Mouse (Mus musculus) common myeloid progenitor, adult 5-6 weeks (primary cell): ENCODE results near the gene Rplp0. TPM values are rescaled to one million over a fixed set of nuclear protein-coding genes. Genes with fewer than 3 reads are reported as not detected.
A peak's percentile ranks its signal among the peaks of the same experiment; 100 is the strongest.
"Not testable (repeated sequence)": the region's sequence is repeated elsewhere in the genome, so short reads cannot be mapped to it uniquely, and the experiment has no call there.

Source experiments
- ATAC-seq: replicated peaks from 2 replicates; pipeline ENCODE4 v1.8.0; 2016; ENCODE audit warnings: low read depth, mild to moderate bottlenecking, moderate TSS enrichment, inconsistent platforms; ENCODE audit not compliant: poor library complexity, severe bottlenecking
- total RNA-seq: library from RNA; stranded (forward); fragments of 200-1000, 187-1606 nt; gene quantifications from 2 replicates; pipeline ENCODE4 v1.2.3, GENCODE M21; 2017

Rplp0 gene
- total RNA-seq = 1,584 and 1,794 TPM in 2 replicates

DNA sequence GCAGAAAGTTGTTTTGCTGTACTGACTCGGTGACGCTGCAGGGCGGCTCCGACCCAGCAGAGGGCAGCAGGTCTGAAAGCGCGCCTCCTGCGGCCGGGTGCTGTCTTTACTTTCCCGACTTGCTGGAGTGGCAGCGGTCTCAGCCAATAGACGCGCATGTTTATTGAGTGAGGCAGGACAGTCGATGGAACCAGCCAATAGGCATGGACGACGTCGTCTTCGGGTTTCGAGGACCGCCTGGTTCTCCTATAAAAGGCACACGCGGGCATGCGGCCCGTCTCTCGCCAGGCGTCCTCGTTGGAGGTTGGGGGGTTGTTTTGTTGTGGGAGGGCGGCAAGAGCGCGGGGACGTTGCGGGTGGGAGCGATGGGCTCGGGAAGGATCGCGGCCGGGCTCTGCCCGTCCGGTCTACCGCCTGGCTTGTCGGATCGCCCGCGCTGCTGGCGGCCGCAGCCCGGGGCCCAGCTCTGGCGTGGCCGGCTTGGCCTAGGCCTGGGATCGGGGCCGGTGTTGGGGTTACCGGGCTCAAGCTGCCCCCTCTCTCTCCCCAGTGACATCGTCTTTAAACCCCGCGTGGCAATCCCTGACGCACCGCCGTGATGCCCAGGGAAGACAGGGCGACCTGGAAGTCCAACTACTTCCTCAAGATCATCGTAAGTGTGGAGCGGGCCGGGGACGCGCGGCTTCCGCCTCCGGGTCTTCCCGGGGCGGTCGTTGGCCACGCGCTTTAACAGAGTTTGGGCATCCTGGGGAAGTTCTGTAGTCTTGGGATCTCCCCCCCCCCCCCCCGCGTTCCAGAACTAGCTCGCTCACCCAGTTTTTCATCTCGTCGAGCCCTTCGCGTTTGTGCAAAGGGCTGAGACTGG, at the start of gene Rplp0:
Rplp0 (plus strand) TSS at position 231 of the 865 bp plus-strand sequence.
- peak; percentile 98 for ATAC-seq

DNA sequence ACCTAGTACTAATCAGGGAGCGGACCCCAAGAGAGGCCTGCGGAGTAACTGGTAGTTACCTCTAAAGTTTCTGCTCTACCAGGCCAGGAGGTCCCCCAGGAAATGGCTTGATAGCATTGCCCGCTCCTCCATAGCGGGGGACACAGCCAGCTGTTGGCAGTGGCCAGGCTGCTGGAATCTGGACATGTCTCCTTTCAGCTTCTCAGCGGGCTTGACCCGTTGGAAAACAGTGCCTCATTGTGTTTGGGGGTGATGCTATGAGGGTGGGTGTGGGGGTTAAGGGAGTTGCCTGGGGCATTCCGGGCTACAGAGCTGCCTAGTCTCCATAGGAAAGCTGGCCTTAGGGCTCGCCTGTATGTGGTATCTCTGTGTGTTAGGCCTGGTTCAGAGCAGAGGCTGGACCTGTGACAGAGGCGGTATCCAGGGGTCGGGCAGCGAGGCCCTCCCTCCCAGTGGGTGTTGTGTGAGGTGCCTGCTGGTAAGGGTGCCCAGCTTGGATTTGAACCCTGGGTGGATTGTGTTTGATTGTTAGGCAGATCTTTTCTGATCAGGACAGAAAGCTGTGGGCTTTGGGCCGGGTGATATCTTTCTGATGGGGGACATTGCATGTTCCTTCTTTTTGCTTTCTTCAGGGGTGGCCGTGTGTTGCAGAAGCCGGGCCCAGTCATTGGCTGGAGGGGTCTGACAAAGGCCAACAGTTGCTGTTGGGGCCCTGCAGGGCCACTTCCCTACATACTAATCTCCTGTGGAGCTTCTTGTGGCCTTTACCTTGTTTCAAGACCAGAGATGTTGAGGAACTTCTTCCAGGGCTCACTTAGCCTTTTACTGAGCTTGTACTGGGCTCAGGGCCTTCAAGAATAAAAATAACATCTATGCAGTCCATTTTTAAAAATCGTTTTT, 49.2 kb upstream of the Rplp0 start:
- peak; percentile 13; the same call in 1 of the 2 replicates for ATAC-seq

- ATAC-seq = no peak
Observed at GRCm38 (mm10) chr5:115512375-115512774, 46.9 kb upstream of the Rplp0 start.

- ATAC-seq = no peak
Observed at GRCm38 (mm10) chr5:115513246-115513645, 46.0 kb upstream of the Rplp0 start.

DNA sequence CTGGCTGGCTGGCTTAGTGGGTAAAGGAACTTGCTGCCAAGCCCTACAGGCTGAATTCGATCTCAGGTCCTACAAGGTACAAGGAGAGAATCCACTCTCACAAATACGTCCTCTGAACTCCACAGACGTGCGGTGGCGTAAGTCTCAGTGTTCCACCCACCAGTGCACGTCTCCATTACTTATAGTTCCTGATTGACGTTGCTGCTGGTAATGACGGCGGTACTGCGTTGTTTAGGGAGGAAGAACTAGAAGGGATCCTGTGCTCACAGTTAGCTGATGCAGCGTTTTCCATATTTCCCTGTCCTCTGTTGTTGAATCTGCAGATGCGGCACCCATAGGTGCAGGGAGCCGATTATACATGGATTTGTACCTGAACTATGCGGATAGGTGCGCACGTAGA, 45.5 kb upstream of the Rplp0 start:
- no peak for ATAC-seq

GRCm38 (mm10) chr5:115514346-115514745, 44.9 kb upstream of the Rplp0 start:
- ATAC-seq = no peak

DNA sequence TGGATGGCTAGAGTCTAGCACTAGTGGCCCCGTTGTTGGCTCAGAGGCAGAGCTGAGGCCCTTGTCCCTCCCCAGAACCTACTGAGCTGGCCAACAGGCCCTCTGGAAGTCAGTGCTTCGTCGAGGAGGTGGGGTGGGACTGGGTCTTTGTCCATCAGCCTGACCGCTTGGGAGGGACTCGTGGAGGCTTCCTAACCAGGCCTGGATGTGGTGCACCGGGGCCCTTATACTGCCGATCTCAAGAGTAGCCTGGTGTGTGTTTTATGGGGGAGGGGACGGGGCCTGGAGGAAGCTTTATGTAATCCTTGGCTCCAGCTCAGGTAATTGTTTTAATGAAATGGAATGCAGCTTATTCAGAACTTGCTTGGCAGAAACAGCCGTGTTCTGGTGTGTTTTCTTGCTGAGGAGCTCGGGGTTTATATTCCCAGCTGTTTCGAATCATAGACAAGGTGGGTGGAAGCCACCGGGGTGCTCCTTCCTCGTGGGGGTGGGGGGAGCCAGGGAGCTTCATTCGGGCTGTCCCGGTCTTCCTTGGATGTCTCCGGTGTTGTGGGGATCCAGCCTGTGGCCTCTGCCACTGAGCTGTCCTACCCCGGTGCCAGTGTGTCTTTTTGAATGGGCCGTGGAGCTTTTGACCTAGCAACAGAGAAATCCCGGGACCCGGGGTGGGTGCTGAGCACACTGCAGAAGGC, 44.2 kb upstream of the Rplp0 start:
- ATAC-seq = no peak

DNA sequence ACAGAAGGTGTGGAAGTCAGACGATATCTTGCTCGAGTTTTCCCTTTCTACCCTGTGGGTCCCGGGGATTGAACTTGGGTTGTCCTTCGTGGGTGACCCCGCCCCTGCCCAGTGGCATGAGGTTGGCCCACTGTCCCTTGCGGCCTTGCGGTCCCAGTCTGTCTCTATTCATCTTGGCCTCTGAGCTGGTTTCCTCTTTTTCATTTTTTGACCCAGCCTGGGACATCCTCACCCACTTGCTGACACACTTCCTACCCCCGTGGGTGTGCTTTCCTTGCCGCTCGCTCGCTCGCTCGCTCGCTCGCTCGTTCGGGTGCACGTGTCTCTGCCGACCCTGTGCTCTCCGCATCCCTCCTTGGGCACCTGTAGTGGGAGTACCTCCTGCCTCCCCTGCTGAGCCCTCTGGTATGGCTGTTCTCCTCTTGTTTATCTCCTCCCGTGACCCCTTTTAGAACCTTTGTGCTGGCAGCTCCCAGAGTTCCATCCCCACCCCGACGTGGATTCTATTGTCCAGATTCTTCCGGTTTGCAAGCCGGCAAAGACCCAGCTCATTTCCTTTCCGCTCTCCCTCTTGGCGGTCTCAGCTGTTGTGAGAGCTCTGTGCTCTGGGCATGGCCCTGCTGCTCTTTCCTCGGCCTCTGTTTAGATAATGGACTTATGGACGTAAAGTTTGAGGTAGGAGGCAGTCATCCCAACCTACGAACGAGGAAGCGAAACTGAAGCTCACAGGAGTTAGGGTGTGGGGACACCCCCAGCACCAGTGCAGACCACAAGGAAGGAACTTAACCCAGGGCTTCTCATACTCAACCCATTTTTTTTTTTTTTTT, 43.0 kb upstream of the Rplp0 start:
- peak; percentile 85 for ATAC-seq

DNA sequence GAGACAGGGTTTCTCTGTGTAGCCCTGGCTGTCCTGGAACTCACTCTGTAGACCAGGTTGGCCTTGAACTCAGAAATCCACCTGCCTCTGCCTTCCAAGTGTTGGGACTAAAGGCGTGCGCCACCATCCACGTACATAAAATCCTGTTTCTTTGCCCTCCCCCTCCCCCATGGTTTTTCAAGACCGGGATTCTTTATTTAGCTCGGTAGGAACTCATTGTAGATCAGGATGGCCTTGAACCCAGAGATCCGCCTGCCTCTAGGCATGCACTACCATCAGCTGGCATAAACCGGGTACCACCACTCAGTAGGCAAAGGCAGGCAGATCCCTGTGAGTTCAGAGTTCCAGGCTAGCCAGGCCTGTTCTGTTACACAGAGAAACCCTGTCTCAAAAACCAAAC, 42.4 kb upstream of the Rplp0 start:
- ATAC-seq = no peak

- ATAC-seq = no peak
Observed at GRCm38 (mm10) chr5:115517501-115517900, 41.8 kb upstream of the Rplp0 start.

- not testable (repeated sequence) for ATAC-seq
Observed at GRCm38 (mm10) chr5:115518214-115518613, 41.1 kb upstream of the Rplp0 start.

DNA sequence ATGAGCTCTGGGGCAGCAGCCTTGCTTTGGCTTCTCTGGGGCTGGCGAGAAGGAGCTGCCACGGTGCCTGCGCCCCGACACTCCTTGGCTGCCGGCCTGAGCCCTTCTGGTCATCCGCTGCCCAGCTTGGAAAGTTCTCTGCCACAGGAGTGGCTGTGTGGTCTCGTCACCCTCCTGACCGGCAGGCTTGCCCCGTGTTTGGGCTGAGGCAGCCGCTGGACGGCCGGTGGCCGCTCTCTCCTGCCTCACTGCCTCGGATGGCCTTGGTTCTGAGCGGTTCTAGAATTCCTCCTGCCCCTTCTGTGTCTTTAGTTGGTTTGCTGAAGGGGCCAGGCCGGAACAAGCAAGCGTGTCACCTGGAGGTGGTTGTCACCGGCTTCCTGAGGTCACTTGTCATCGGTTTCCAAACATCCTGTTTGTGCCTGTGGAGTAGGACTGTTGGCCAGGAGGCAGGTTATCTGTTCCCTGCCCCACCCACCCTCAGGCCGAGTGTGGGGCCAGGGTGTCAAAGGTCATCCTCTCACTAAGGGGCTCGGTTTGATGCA, 38.9 kb upstream of the Rplp0 start:
- no peak for ATAC-seq

DNA sequence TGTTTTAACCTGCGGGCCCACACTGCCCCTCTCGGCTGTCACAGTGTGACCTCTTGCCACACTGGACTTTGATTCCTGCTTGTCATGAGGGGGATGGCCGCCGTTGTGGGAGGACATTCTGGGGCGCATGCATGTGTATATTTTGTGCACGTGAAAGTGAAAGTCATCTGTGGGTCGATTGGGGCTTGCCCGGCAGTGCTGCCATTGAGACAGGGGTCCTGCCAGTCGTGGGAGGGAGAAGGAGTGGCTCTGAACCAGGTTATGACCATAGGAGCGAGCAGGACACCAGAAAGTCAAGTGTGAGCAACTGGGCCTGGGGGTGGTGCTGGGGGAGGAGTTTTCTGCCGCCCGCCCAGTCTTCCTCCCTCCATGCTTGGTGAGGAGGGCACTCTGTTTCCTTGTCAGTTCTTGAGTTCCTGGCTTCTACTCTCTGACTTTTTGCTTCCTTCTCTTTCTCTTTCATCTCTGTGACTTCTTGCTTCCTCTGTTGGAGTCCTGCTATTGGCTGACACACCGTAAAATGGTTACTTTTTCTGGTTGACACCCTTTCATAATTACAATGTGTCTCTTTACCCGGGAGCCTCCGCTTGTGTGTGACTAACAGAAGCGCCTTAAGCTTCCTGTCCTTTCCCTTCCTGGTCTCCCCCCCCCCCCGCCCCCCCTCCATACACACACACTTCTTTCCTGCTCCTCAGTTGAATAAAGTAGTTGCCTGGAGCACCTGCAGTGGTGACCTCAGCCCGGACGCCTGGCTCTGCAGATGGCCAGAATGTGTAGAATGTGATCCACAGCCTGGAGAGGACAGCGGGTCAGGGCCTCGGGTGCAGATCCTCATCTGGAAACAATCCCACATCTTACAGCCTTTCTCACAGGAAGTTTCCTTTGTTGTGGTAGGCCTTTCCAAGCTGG, 37.5 kb upstream of the Rplp0 start:
- peak; percentile 76 for ATAC-seq

- ATAC-seq = no peak
Observed at GRCm38 (mm10) chr5:115522531-115522930, 36.7 kb upstream of the Rplp0 start.

- ATAC-seq = no peak
Observed at GRCm38 (mm10) chr5:115522981-115523499, 36.2 kb upstream of the Rplp0 start.

GRCm38 (mm10) chr5:115523971-115524370, 35.3 kb upstream of the Rplp0 start:
- ATAC-seq = peak; percentile 15; the same call in 1 of the 2 replicates

- 0 out of 2 replicates have a peak, but pooled peaks have one; percentile 1 for ATAC-seq
Observed at GRCm38 (mm10) chr5:115524471-115524870, 34.8 kb upstream of the Rplp0 start.

- no peak for ATAC-seq
Observed at GRCm38 (mm10) chr5:115525416-115525815, 33.9 kb upstream of the Rplp0 start.
